Mouse (Mus musculus) ES-E14 (cell line): Measurements from ENCODE around the gene Grin3a.

Source experiments
- CHD2 ChIP-seq: IDR thresholded peaks from 2 replicates; pipeline ENCODE4 v1.6.1; 2014; ENCODE audit warnings: mild to moderate bottlenecking, low read depth, low read length, inconsistent platforms
- HCFC1 ChIP-seq: IDR thresholded peaks from 2 replicates; pipeline ENCODE4 v1.6.1; 2012; ENCODE audit warnings: low read length, inconsistent platforms, borderline replicate concordance; ENCODE audit not compliant: insufficient read depth
- MAFK ChIP-seq: IDR thresholded peaks from 2 replicates; pipeline ENCODE4 v1.6.1; 2014; ENCODE audit warnings: mild to moderate bottlenecking, low read depth, low read length, inconsistent platforms; ENCODE audit not compliant: insufficient read depth
- ZC3H11A ChIP-seq: IDR thresholded peaks from 2 replicates; pipeline ENCODE4 v1.6.1; 2012; ENCODE audit warnings: low read depth, mild to moderate bottlenecking, inconsistent platforms, low read length, borderline replicate concordance
- ZNF384 ChIP-seq: IDR thresholded peaks from 2 replicates; pipeline ENCODE4 v1.6.1; 2012; ENCODE audit warnings: low read depth, low read length, inconsistent platforms

GRCm38 (mm10) chr4:49626973-49627372 is 218.6 kb downstream of the Grin3a start:
- TF ChIP-seq HCFC1 = no peak
- TF ChIP-seq MAFK = no peak
- no peak for TF ChIP-seq CHD2
- peak; percentile 72; the same call in 1 of the 2 replicates for TF ChIP-seq ZNF384
- peak; percentile 51; the same call in 1 of the 2 replicates for TF ChIP-seq ZC3H11A
